Mouse (Mus musculus) granulocyte monocyte progenitor cell, adult 5-6 weeks (primary cell): Measurements from ENCODE around the gene Kctd3. TPM values are rescaled to one million over a fixed set of nuclear protein-coding genes. Genes with fewer than 3 reads are reported as not detected.

Experiments used
- ATAC-seq: replicated peaks from 2 replicates; pipeline ENCODE4 v1.8.0; 2016; ENCODE audit warnings: mild to moderate bottlenecking, moderate TSS enrichment, inconsistent platforms; ENCODE audit not compliant: poor library complexity, severe bottlenecking
- total RNA-seq, 2 experiments: library from RNA; stranded (forward) in 1 of 2; stranded (reverse) in 1 of 2; fragments of 200-712, 200-1000 nt in 1 of 2; fragments of >200 nt in 1 of 2; fragmentation: Nextera tagmentation in 1 of 2; gene quantifications; 2 replicates each; pipeline ENCODE4 v1.2.3; 2014 to 2017

The Kctd3 gene
- total RNA-seq, 2 experiments from 2014 or later: 10.5 to 21.8 TPM

DNA sequence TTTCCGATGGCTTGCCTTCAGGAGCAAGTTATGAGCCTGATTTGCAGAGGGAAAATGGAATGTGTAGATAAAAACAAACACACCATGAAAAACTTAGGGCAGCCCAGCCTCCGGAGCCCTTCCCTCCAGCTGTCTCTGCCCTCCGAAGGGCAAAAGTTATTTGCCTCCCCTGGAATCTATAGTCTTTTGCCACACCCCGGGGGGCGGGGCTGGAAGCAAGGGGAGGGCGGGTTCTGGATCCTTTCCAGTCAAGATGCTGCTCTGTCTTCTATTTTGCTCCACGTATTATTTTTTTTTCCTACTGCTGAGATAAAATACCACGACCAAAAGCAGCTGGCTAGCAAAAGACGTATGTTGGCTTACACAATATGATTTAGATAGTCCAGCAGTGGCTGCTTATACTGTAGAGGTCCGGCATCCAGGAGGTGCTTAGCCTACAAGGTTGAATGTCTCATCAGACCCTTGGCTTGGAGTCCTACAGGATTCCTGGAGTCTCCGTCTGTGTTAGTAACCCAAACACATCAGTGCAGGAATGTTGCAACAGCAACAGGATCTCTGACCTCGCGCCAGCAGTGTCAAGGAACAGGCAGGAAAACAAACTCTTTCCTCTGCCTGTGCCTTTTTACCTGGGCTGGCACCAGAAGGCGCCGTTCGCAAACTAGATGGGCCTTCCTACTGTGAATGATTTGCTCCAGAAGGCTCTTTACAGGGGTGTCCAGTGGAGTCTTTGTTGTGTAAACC lies 5.4 kb upstream of the Kctd3 start:
- ATAC-seq: peak; percentile 18; the same call in 1 of the 2 replicates

DNA sequence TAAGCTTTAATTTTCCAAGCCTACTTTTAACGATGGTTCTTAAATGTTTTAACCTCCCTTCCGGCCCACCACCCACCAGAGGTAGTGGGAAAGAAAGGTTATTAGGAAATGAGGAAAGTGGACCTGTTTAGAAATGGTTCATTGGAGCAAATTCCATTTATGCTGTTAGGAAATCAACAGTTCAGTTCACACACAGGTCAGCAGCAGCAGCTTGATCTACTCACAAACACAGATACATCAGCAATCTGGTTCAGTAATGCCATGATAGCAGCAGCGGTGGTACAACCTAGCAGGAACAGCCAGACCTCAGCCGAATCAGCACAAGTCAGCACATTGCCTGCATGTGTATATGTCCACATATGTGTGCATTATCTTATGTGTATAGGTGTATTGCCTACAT lies 3.0 kb upstream of the Kctd3 start:
- ATAC-seq: no peak

DNA sequence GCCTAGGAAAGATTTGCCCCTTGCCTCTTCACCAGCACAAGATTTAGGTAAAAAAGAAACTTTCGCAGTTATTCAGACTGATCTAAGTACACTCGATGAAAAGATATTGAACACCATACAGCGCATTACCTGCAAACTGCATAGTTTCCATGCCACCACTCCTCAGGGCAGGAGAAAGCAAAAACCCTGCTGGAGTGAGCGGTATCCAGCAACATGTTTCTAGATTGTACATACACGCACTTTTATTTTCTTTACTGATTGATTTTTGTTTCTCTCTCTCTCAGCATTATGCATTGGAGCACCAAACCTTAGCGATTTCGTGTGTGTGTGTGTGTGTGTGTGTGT lies 311 bp upstream of the Kctd3 start:
- peak; percentile 18 for ATAC-seq

DNA sequence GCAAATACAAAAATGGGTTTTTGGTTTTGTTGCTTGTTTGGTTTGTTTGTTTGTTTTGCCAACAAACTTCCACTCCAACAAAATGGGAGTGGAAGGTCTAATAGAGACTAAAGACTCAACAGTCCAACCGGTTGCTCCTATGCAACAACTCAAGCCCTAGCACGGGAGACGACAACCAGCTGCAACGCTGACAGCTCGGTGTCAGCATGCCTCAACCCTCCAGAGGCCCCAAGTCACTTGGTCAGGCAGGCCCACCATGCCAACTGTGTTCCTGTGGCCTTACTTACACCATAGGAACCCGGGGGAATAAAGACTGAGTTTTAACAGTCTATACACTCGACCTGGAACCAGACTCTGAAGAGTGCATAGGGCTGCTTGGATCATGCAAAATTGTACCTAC lies 815 bp downstream of the Kctd3 start:
- ATAC-seq: peak; percentile 12; the same call in 1 of the 2 replicates

DNA sequence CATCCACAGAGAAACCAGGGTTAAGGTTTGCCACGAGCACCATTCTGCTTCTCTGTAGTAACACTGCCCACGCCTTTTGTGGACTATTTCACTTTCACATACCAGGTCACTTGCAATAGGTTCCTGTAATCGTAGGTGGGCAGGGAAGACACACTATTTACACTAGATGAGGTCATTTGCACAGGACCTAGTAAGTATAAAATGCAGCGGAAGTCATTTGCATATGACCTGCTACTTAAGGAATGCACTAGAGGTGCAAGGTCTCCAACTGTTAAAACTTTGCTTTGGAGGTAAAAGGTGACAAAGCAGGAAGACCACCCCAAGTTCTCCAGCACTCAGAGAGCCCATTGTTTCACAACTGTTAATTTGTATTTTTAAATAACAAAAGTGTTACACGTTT lies 1.4 kb downstream of the Kctd3 start:
- 0 out of 2 replicates have a peak, but pooled peaks have one; percentile 14 for ATAC-seq

DNA sequence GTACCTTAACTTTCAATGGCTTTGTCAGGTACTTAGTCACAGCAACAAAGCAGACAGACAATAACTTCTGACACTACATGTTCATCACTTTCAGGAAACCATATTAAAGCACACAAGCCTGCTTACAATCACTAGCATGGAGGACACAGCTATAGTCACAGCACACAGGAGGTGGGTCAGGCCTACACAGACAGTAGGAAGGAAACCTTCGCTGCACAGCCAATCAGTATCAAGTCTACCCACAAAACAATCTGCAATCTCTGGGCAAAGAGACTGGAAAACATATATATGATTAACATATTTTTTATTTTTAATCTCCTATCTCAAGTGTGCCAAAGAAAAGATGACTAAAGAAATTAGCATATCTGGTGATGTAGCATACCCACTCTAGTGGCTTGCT lies 2.9 kb downstream of the Kctd3 start:
- no peak for ATAC-seq

DNA sequence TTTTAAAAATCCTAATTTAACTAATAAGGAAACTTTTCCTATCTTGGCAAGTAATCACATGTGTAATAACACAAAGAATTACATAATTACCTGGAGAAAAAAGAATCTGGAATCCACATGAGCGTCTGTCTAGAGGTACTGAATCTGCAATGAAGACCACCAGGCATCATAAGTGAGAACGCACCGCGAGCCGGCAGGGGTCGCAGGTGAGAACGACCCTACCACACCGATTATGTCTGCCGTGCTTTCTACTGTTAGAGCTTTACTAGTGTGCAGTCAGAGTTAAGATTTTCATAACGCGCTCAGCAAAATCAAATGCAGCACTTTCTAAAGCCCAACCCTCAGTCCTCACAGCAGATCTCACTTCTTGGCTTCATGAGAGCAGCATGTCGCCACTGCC lies 5.8 kb downstream of the Kctd3 start:
- no peak for ATAC-seq

DNA sequence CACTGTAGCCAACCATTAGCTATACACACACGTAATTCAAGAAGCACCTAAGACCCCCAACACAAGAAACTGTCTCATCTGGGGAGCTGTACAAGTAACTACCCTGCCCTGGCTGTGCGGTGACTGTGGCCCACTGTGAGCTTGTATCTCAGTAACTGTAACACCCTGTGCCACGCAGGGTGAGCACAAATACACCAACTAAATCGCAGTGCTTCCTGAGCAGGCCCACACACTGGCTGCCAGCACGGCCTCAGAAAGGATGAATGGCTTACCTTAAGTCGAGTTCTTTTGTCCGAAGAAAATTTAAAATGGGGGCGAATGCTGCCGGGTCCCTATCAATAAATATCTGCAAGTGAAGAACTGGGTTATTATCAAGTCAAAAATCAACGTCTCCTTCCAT lies 7.7 kb downstream of the Kctd3 start:
- no peak for ATAC-seq

DNA sequence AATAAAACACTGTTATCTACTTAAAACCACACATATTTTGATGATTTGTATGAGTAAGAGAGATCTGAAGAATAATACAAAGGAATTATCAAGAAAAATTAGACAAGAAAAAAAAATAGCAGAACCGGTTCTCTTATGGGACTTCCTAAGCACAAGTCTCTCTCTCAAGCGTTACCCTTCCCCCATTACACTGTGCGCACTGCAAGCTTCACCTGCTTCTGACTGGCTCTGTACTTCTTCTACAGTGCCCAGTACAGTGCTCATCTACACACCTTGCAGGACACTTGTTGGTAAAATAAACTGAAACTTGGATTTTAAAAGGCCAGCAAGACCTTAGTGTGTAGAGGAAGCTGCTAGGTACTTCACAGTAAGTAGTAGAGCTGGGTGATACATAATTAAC lies 9.7 kb downstream of the Kctd3 start:
- no peak for ATAC-seq

DNA sequence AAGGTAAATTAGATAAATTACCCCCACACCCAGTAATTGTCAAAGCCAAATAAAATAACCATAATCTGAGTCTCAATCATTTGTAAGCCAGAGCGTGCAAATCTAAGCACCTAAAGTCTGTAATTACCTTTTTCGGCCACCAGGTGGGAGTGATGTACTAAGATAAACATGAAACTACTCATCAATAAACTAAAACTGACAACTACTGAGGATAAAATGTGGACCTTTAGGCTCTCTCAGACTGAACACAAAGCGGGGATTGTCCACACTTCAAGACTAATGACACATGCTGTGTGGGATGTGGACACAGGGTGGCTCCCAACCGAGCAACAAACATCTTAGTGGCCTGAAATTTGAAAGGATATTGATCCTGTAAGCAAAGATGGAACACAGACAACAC lies 14.4 kb downstream of the Kctd3 start:
- peak; percentile 66 for ATAC-seq

DNA sequence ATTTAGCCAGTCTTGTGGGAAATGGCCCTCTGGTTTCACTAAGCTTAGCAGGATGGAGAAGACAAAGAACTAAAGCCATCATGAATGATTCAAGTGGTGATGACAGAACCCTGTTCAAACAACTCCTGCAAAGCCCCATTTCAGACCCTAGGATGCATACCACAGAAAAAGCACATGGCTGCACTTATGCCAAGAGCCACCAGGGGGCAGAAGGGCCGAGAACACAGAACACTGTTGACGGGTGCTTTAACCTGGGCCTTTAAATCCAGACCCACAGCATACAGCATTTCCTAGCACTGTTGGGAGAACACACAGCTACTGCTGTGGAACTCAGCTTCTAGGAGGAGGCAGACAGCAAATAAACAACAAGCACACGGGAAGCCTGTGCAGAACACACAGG lies 27.6 kb downstream of the Kctd3 start:
- ATAC-seq: peak; percentile 95

DNA sequence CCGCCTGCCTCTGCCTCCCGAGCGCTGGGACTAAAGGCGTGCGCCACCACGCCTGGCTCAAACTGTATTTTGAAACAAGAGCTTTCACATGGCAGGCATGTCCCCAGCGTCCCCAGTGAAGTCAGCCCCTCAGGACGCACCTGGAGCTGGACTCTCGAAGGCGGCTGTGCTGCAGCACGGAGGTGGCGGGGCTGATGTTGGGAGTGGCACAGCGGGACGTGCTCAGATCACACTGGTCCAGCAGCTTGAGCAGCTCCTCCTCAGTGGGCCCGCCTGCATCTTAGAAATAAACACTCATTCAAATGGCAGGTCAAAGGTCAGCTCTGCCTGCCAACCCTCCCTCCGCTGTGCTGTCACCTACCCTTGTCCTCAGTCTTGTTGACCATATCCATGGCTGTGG lies 33.7 kb downstream of the Kctd3 start:
- ATAC-seq: no peak

DNA sequence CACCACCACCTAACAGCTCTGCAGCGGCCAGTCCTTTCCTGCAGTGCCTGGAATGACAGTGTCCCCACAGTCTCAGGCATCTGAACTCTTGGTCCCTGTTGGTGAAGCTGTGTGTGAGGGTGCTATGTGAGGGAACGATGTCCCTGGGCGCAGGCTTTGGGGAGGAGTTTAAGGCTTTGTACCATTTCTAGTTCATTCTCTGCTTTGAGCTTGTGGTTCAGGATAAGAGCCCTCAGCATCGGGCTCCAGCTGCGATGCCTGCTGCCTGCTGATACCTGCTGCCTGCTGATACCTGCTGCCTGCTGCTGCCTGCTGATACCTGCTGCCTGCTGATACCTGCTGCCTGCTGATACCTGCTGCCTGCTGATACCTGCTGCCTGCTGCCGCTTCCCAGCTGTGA lies 34.6 kb downstream of the Kctd3 start:
- no peak for ATAC-seq

DNA sequence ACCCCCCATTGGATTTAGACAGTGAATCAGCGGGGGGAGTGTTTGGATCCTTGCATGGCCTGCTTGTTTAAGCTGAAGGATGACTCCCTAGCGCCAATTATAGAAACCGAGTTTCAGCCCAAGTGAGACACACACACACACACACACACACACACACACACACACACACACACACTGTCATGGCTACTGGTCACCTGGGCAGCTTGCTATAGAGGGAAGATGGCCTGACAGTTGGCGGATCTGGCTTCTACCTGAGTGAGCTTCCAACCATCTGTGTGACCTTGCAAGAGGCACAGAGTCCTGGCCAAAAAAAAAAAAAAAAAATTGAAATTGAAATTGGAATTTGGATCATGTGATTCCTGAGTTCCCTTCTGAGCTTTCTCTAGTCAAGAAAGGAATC lies 55.1 kb downstream of the Kctd3 start:
- no peak for ATAC-seq

DNA sequence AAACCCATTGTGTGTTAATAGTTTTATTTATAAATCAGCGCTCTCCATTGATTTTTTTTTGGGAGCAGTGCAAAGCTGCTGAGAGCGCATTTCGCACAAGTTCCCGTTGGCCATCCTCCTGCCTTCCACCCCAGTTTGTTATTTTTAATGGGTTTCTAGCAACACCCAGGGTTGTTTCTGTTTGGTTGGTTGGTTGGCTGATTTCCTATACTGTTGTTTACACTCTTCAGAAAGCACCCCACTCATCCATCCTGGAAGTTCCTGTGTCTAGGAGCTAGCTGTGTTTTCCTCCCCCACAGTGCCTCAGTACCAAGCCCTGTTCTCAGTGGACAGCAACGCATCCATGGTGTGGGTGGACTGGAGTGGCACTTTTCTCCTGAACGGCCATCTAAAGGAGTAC lies 56.5 kb downstream of the Kctd3 start:
- no peak for ATAC-seq

DNA sequence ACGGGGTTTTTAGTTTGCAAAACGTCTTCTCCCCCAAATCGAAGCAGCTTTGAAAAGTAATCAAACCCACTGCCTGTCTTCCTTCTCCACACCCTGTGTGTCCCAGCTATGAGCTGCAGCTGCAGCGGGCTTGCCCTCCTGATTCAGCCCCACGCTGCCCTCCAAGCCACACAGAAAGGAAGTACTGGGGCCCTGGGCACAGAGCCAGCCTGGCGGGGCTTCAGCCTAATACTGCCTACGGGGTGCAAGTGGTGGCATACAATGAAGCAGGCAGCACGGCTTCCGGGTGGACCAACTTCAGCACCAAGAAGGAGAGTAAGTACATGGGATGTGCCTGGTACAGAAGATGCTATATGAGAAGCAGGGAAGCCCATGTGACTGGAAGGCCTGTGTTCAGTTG lies 59.4 kb downstream of the Kctd3 start:
- peak; percentile 47 for ATAC-seq

DNA sequence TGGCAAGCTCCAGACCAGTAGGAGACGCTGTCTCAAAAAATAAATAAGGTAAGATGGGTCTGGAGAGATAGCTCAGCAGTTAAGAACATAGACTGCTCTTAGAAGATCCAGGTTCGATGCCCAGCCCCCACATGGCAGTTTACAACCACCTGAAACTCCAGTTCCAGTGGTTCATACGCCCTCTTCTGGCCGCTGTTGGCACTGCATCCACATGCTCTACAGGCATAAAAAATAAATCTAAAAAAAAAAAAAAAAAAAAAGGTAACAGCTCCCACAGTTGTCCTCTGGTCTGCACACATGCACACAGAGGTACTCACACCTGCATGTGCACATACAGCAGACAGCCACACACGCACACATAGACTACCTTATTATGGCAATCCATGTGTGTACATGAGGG lies 59.8 kb downstream of the Kctd3 start:
- ATAC-seq: peak; percentile 42; the same call in 1 of the 2 replicates

DNA sequence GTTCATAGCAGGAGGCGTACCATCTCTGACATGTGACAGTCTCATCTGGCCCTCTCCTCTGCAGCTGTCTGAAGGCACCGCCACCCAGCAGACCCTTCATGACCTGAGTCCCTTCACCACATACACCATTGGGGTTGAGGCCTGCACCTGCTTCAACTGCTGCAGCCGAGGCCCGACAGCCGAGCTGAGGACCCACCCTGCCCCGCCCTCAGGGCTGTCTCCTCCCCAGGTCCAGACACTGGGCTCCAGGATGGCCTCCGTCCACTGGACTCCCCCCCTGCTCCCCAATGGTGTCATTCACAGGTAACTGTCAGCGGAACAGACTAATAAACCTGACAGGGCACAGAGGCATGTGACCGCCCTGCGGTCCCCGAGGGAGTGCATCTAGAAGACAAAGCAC lies 60.8 kb downstream of the Kctd3 start:
- ATAC-seq: no peak

DNA sequence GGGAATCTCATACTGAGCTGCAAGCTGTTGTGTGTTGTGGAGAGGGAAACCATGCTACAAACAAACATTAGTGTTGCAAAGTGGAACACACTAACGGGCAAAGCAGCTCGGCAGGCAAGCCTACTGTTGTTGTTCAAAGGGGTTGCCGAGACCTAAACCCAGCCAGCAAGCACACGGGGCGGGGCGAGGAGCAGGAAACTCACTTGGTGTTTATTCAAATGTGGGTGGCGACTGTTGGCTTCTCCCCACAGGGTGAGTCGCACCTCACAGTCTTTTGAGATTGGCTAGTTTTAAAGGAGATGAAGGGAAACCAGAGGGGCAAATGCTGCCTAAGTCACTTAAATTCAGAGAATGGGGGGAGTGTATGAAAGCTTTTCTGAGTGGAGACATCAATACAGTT lies 62.3 kb downstream of the Kctd3 start:
- ATAC-seq: no peak

DNA sequence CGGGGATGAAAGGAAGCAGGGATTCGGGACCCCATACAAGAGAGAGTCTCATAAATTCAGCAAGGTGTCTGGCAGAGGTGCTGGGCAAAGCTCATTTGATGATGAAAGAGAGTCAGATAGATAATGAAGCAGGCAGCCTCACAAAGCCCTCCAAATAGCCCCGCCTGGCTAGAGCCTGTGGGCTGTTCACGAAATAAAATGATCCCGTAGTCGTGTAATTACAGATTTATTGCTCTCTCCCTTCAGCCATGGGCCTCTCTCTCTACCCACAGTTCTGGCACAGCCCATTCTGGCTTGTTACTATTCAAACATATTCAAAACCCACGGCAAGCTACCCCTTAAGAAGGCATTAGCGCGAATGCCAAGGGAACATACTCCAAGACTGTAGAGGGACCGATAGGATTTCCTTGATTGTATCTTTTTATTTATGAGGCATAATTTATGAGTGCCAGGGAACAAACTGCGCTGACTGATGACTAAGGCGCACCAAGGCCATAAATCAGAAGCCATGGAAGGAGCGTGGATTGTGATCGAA lies 70.3 kb downstream of the Kctd3 start:
- no peak for ATAC-seq
